Mouse (Mus musculus) midbrain, embryonic 15.5 days (tissue): ENCODE results near the gene Slk. TPM values are rescaled to one million over a fixed set of nuclear protein-coding genes. Genes with fewer than 3 reads are reported as not detected.

Experiments
- ATAC-seq: fragments of 200-750 bp; cut with Nextera tagmentation; replicated peaks from 2 replicates; pipeline ENCODE4 v1.8.0; 2017; ENCODE audit warnings: moderate TSS enrichment
- H3K27ac ChIP-seq: fragments of 300-500 bp; sonication (generic); 2 replicates; pipeline ENCODE4 v1.5.1; 2015; ENCODE audit warnings: mild to moderate bottlenecking, inconsistent platforms
- H3K27me3 ChIP-seq: fragments of 300-500 bp; sonication (generic); replicated peaks from 2 replicates; pipeline ENCODE4 v1.6.1; 2015; ENCODE audit warnings: inconsistent platforms
- H3K36me3 ChIP-seq: fragments of 300-500 bp; sonication (generic); replicated peaks from 2 replicates; pipeline ENCODE4 v1.6.1; 2015; ENCODE audit warnings: inconsistent platforms
- H3K4me1 ChIP-seq: fragments of 300-500 bp; sonication (generic); 2 replicates; pipeline ENCODE4 v1.6.1; 2015; ENCODE audit warnings: inconsistent platforms
- H3K4me2 ChIP-seq: fragments of 300-500 bp; sonication (generic); 2 replicates; pipeline ENCODE4 v1.6.1; 2015; ENCODE audit warnings: inconsistent platforms, mild to moderate bottlenecking, moderate library complexity
- H3K4me3 ChIP-seq: fragments of 300-500 bp; sonication (generic); 2 replicates; pipeline ENCODE4 v1.5.1; 2015; ENCODE audit warnings: mild to moderate bottlenecking, inconsistent platforms
- H3K9ac ChIP-seq: fragments of 300-500 bp; sonication (generic); 2 replicates; pipeline ENCODE4 v1.6.1; 2015; ENCODE audit warnings: mild to moderate bottlenecking, inconsistent platforms
- H3K9me3 ChIP-seq: fragments of 300-500 bp; sonication (generic); 2 replicates; pipeline ENCODE4 v1.6.1; 2016; ENCODE audit warnings: inconsistent platforms
- WGBS: fragments of 180-500 bp; shearing (Covaris S2); methylation state at CpG from one replicate; pipeline ENCODE4 v1.1.7; 2015; ENCODE audit warnings: mixed read lengths; 5-methylcytosine and 5-hydroxymethylcytosine counted together
- polyA plus RNA-seq: library from polyadenylated mRNA; unstranded; fragments of >200 nt; fragmentation: Nextera tagmentation; extraction: Ambion mirVana; gene quantifications from 2 replicates; pipeline ENCODE4 v1.2.1, GENCODE M21; 2015

Slk gene
- polyA plus RNA-seq, 1 experiment from 2014 or later, result 6.1 TPM

- no peak for ATAC-seq
- Histone ChIP-seq H3K27ac (no peak overlapping the region), H3K4me3 (no peak overlapping the region), H3K27me3 (no peaks in the 10 kb centered on the region), H3K9me3 (no peaks in the 10 kb centered on the region), H3K4me1 (peaks cover 8% of the 10 kb centered on the region), H3K9ac (no peak overlapping the region), H3K4me2 (no peak overlapping the region), H3K36me3 (no peaks in the 10 kb centered on the region)
- WGBS, result 56% methylated on average over 8 of the region's 8 CpGs
Observed at GRCm38 (mm10) chr19:47667601-47668000, 88.1 kb downstream of the Slk start.

DNA sequence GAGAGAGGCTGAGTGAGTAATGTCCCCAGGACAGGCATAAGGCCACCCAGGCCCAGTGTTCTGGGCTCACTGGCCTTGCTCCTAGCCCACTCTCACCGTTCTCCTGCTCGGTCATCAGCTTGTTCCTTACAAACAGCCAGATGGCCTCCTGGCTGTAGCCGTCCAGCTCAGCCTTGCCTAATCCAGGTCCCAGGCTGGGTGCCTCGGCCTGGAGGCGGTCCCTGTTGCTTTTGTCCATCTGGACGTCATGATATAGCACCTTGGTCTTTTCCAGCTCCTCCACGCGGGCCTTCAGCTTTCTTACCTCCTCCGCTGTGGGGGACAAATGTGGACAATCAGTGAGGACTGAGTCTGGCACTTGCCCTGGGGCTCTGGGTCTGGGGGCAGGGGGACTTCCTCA lies 88.9 kb downstream of the Slk start:
- H3K4me3 ChIP-seq, result no peak overlapping the region
- H3K27ac ChIP-seq, result no peak overlapping the region
- peaks cover 8% of the 10 kb centered on the region for H3K4me1 ChIP-seq
- H3K4me2 ChIP-seq, result no peak overlapping the region
- ATAC-seq, result no peak
- no peaks in the 10 kb centered on the region for H3K36me3 ChIP-seq
- no peaks in the 10 kb centered on the region for H3K9me3 ChIP-seq
- WGBS, result 76% methylated on average over 9 of the region's 9 CpGs
- no peaks in the 10 kb centered on the region for H3K27me3 ChIP-seq
- H3K9ac ChIP-seq, result no peak overlapping the region

- Histone ChIP-seq H3K36me3 (no peaks in the 10 kb centered on the region), H3K4me3 (no peak overlapping the region), H3K27me3 (no peaks in the 10 kb centered on the region), H3K4me1 (no peaks in the 10 kb centered on the region), H3K27ac (no peak overlapping the region), H3K9ac (no peak overlapping the region), H3K9me3 (no peaks in the 10 kb centered on the region), H3K4me2 (no peak overlapping the region)
- ATAC-seq, result no peak
- 33% methylated on average over 8 of the region's 8 CpGs for WGBS
Observed at GRCm38 (mm10) chr19:47674419-47674818, 94.9 kb downstream of the Slk start.

- Histone ChIP-seq H3K9me3 (no peaks in the 10 kb centered on the region), H3K36me3 (no peaks in the 10 kb centered on the region), H3K27me3 (no peaks in the 10 kb centered on the region), H3K4me2 (no peak overlapping the region), H3K4me1 (no peaks in the 10 kb centered on the region), H3K27ac (no peak overlapping the region), H3K4me3 (no peak overlapping the region), H3K9ac (no peak overlapping the region)
- no peak for ATAC-seq
- 55% methylated on average over 12 of the region's 12 CpGs for WGBS
Observed at GRCm38 (mm10) chr19:47678675-47679074, 99.2 kb downstream of the Slk start.

DNA sequence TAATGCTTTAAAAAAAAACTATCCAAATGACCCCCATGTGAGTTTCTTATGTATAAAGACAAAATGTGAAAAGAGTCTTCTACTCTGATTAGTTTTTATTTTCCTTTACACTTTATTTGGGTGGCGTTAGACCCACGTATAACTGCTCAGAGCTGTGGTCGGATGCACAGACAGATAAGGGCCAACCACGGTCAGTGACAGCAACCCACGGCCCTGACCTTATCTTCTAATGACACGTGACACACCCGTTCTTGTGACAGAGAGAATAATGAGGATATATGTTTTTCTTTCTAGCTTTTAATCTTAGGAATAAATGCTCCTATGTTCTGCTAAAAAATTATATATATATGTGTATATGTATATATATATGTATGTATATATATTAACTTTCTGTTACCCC lies 110.1 kb downstream of the Slk start:
- Histone ChIP-seq H3K4me1 (no peaks in the 10 kb centered on the region), H3K9me3 (no peaks in the 10 kb centered on the region), H3K27ac (no peak overlapping the region), H3K4me3 (no peak overlapping the region), H3K9ac (no peak overlapping the region), H3K27me3 (no peaks in the 10 kb centered on the region), H3K4me2 (no peak overlapping the region), H3K36me3 (no peaks in the 10 kb centered on the region)
- ATAC-seq, result no peak
- 89% methylated on average over 7 of the region's 7 CpGs for WGBS

GRCm38 (mm10) chr19:47691994-47692393 lies 112.5 kb downstream of the Slk start, which contains the start of gene Col17a1:
Col17a1 (minus strand) TSS chr19:47692094.
- Histone ChIP-seq H3K9me3 (no peaks in the 10 kb centered on the region), H3K4me3 (no peak within 1 kb of the TSS), H3K36me3 (no peaks in the 10 kb centered on the region), H3K4me2 (no peak within 1 kb of the TSS), H3K4me1 (no peaks in the 10 kb centered on the region), H3K27ac (no peak within 1 kb of the TSS), H3K27me3 (no peaks in the 10 kb centered on the region), H3K9ac (no peak within 1 kb of the TSS)
- 79% methylated on average over 6 of the region's 6 CpGs for WGBS
- ATAC-seq, result no peak

Other genes starting within 250 kb of the Slk start
- gene Sh3pxd2a, start 115.3 kb upstream of the Slk start, polyA plus RNA-seq, result 2.3 TPM in 2 replicates
- 28.3 and 30.8 TPM in 2 replicates for gene Stn1, start 42.2 kb upstream of the Slk start, polyA plus RNA-seq
- gene Col17a1, start 112.4 kb downstream of the Slk start, polyA plus RNA-seq, result 0.24 and 0.40 TPM in 2 replicates
- 141 and 142 TPM in 2 replicates for gene Sfr1, start 152.0 kb downstream of the Slk start, polyA plus RNA-seq